Mouse (Mus musculus) G1E (cell line): ENCODE results near the gene Coro2a.

ENCODE experiments used
- CTCF ChIP-seq: IDR thresholded peaks from 2 replicates; pipeline ENCODE4 v1.5.1; 2012; ENCODE audit warnings: low read depth, low read length, inconsistent platforms, mixed read lengths
- GATA1 ChIP-seq: IDR thresholded peaks from 2 replicates; pipeline ENCODE4 v1.6.1; 2012; ENCODE audit warnings: borderline replicate concordance, low read length, inconsistent platforms, mixed read lengths
- POLR2AphosphoS5 ChIP-seq: IDR thresholded peaks from 2 replicates; pipeline ENCODE4 v1.6.1; 2012; ENCODE audit warnings: low read depth, low read length, inconsistent platforms; ENCODE audit not compliant: insufficient replicate concordance
- TAL1 ChIP-seq: conservative IDR thresholded peaks from 2 replicates; pipeline ENCODE4 v1.6.1; 2012; ENCODE audit warnings: low read depth, low read length, inconsistent platforms, mixed read lengths

- TF ChIP-seq CTCF, result no peak
- TF ChIP-seq GATA1, result no peak
- TF ChIP-seq TAL1, result no peak; the same call in 1 of the 2 replicates
- TF ChIP-seq POLR2AphosphoS5, result no peak
These were observed 11.2 kb downstream of the Coro2a start for GRCm38 (mm10) chr4:46590810-46591209.
